Mouse (Mus musculus) hematopoietic stem cell, adult 5-6 weeks (primary cell): ENCODE results near the gene Arsb. TPM values are rescaled to one million over a fixed set of nuclear protein-coding genes. Genes with fewer than 3 reads are reported as not detected.

Experiments
- ATAC-seq, 2 experiments: fragments of 125-278 bp in 1 of 2; replicated peaks in 1 of 2; 2 replicates each; pipeline ENCODE4 v1.8.0; 2016 to 2017; ENCODE audit warnings: inconsistent platforms in 2 of 2, mild to moderate bottlenecking in 2 of 2, moderate number of reproducible peaks in 2 of 2, low read depth in 1 of 2, moderate TSS enrichment in 1 of 2; ENCODE audit not compliant: low FRiP score in 2 of 2, poor library complexity in 2 of 2, severe bottlenecking in 2 of 2, insufficient read depth in 1 of 2, low TSS enrichment in 1 of 2
- total RNA-seq: library from RNA; stranded (forward); fragments of 172-1452, 232-1000 nt; gene quantifications from 2 replicates; pipeline ENCODE4 v1.2.3, GENCODE M21; 2017

Gene Arsb
- total RNA-seq, 1 experiment from 2014 or later = 13.8 TPM

DNA sequence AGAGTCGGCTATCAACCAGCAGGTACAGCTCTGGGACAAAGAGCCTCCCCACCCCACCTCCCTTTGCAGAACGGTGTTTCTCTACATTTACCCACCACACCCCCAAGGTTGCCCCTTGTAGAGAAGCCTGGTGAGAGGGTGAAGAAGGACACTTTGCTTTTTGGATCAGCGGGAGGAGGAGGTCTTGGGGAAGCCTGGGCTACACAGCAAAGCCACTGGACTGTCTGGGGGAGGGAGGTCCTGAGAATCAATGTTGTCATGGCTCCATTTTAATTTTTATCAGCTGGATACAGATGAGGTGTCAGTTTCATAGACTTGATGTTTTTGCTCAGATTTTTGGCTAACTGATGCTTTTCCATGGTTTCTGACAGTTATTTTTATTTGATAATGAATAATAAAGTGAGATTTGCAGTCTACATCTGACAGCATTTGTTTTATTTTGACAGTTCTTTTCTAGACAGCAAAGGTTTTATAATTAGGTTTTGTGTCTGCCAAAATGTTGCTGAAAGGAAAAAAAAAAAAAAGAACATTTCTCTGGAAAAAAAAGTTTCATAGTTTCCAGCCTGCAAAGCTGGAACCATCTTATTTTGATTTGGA, 83.6 kb downstream of the Arsb start:
- ATAC-seq = no peak

- ATAC-seq = no peak
Observed at GRCm38 (mm10) chr13:93855701-93856183, 84.3 kb downstream of the Arsb start.

DNA sequence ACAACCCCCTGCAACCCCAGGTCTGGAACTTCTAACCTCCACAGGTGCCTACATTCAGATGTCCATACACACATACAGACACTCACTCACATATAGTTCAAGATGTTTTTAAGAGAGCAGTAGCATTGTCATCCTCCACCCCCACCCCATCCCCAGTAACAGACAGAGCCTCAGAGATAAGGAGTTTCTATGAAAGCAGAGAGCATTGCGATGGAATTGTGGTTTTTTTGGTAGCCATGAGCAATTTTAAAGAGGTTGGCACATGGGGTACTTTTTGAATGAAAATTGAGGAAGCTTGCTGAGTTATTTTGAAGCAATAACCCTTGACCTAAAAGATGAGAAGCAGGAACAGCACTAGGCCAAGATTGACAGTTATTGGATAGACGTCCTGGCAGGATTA, 89.8 kb downstream of the Arsb start:
- ATAC-seq = peak in 1 of 2 experiments; percentile 62; a peak in 2 of 4 replicates

GRCm38 (mm10) chr13:93864066-93864740, 92.8 kb downstream of the Arsb start:
- ATAC-seq = peak in 1 of 2 experiments; percentile 42; a peak in 1 of 4 replicates

DNA sequence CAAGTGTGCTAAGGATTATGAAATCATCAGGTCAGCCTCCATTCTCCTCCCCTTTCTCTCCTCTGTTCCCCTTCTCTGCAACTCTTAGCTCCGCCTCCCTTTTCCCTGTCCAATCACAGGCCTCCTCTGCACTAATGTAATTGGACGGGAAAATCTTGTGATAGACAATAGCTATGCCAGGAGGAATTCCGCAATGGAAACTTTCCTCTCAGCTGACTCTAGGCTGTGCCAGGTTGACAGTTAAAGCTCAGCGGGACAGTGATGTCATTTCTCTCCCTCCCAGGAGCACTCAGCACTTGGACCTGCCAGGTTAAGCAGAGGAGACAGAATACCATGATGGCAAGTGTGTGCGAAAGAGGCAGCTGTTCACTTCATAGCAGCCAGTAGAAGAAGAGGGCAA, 95.2 kb downstream of the Arsb start:
- no peak for ATAC-seq

DNA sequence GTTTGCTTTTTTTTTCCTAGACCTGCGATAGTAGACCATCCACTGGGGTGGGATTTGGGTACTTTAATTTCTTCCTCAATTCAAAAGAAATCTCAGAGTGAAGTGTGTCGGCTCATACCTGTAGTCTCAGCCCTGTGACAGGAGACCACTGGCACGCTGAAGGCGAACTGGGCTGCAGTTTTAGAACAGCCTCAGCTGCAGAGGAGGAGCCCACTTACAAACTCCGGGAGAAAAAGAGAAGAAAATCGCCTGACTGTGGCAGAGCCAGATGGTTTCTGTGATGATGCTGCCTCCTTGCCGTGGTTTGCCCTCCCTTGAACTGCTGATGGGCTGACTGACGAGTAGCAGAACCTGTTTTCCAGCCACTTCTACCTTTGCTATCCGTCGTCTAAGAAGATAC, 100.3 kb downstream of the Arsb start:
- no peak for ATAC-seq

- ATAC-seq = no peak
Observed at GRCm38 (mm10) chr13:93872591-93872990, 101.2 kb downstream of the Arsb start.

- no peak for ATAC-seq
Observed at GRCm38 (mm10) chr13:93877924-93878323, 106.5 kb downstream of the Arsb start.

GRCm38 (mm10) chr13:93879426-93879825, 108.0 kb downstream of the Arsb start:
- no peak for ATAC-seq

GRCm38 (mm10) chr13:93882132-93882531, 110.7 kb downstream of the Arsb start:
- ATAC-seq = no peak

- no peak for ATAC-seq
Observed at GRCm38 (mm10) chr13:93886999-93887398, 115.6 kb downstream of the Arsb start.

GRCm38 (mm10) chr13:93888196-93888595, 116.8 kb downstream of the Arsb start:
- ATAC-seq = no peak

DNA sequence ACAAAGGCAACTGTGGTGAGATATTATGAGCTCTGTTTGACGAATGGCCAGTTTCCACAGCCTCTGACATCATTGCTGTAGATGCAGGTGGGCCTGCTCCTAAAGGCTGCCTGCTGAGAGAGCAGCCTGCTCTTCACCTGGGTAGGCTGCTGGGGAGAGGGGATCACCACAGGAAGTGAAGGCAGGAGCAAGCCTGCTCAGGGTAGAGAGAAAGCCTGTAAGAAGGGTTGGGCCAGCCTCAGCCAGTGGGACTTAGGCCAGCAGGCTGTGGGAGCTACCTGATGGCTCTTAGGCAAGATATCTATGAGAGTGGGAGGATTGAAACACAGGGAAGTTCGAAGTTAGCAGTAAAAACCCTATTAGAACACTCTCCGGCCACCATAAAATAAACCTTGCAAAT, 117.5 kb downstream of the Arsb start:
- no peak for ATAC-seq

DNA sequence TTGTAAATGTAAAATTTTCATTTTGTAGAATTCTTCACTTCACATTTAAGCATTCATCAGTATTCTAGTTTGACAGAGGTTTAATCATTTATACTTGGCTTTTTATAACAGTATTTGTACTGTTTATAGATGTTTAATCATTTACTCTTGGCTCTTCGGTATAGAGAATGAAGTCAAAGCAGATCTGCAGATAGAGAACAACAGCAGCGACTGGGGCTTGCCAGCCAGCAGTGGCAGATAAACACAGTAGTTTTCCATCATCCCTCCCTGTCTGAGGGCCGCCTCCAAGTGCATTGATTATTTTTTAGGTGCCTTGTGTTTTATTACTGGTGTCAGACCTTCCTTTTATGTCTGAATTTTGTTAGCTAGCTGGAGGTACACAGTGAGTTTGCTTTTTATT, 118.6 kb downstream of the Arsb start:
- no peak for ATAC-seq

- ATAC-seq = no peak
Observed at GRCm38 (mm10) chr13:93891276-93891675, 119.8 kb downstream of the Arsb start.

- ATAC-seq = no peak
Observed at GRCm38 (mm10) chr13:93892101-93892500, 120.7 kb downstream of the Arsb start.

GRCm38 (mm10) chr13:93894105-93894504, 122.7 kb downstream of the Arsb start:
- ATAC-seq = no peak

DNA sequence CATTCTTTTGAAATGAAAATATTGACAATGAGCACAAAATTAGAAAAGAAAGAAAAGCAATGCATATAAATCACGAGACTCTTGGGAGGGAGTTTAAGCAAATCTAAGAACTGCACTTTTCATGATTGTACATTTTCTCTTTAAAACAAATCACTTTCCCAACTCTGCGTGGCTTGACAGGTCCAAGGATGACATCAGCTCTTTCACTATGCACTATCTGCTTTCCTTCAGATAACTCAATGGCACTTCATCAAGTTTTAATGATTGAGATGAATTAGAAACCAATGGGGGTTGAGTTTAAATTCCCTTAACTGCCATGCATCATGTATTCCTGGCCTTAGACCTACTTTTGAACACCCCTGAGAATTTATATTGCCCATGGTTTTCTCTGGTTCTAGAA, 124.0 kb downstream of the Arsb start:
- ATAC-seq = no peak
